Mouse (Mus musculus) hindbrain, embryonic 13.5 days (tissue): ENCODE results near the gene Gm20388. TPM values are rescaled to one million over a fixed set of nuclear protein-coding genes. Genes with fewer than 3 reads are reported as not detected.

ENCODE experiments used
- ATAC-seq: fragments of 200-750 bp; cut with Nextera tagmentation; 2 replicates; pipeline ENCODE4 v1.8.0; 2017; ENCODE audit warnings: moderate TSS enrichment; ENCODE audit not compliant: low FRiP score
- H3K27ac ChIP-seq: fragments of 300-500 bp; sonication (generic); 2 replicates; pipeline ENCODE4 v1.5.1; 2015; ENCODE audit warnings: inconsistent platforms, mild to moderate bottlenecking, moderate library complexity
- H3K27me3 ChIP-seq: fragments of 300-500 bp; sonication (generic); 2 replicates; pipeline ENCODE4 v1.6.1; 2015; ENCODE audit warnings: mild to moderate bottlenecking, inconsistent platforms
- H3K36me3 ChIP-seq: fragments of 300-500 bp; sonication (generic); 2 replicates; pipeline ENCODE4 v1.6.1; 2015; ENCODE audit warnings: mild to moderate bottlenecking, inconsistent platforms
- H3K4me1 ChIP-seq: fragments of 300-500 bp; sonication (generic); replicated peaks from 2 replicates; pipeline ENCODE4 v1.6.1; 2015; ENCODE audit warnings: inconsistent platforms
- H3K4me2 ChIP-seq: fragments of 300-500 bp; sonication (generic); 2 replicates; pipeline ENCODE4 v1.6.1; 2015; ENCODE audit warnings: inconsistent platforms, mild to moderate bottlenecking, moderate library complexity
- H3K4me3 ChIP-seq: fragments of 300-500 bp; sonication (generic); 2 replicates; pipeline ENCODE4 v1.5.1; 2015; ENCODE audit warnings: mild to moderate bottlenecking, inconsistent platforms
- H3K9ac ChIP-seq: fragments of 300-500 bp; sonication (generic); 2 replicates; pipeline ENCODE4 v1.6.1; 2015; ENCODE audit warnings: mild to moderate bottlenecking, inconsistent platforms
- H3K9me3 ChIP-seq: fragments of 300-500 bp; sonication (generic); 2 replicates; pipeline ENCODE4 v1.6.1; 2016; ENCODE audit warnings: inconsistent platforms
- WGBS: fragments of 180-500 bp; shearing (Covaris S2); methylation state at CpG from one replicate; pipeline ENCODE4 v1.1.7; 2015; 5-methylcytosine and 5-hydroxymethylcytosine counted together
- polyA plus RNA-seq: library from polyadenylated mRNA; unstranded; fragments of >200 nt; fragmentation: Nextera tagmentation; extraction: Ambion mirVana; gene quantifications from 2 replicates; pipeline ENCODE4 v1.2.1, GENCODE M21; 2015

The Gm20388 gene
- polyA plus RNA-seq, 1 experiment from 2014 or later: 1.9 TPM

DNA sequence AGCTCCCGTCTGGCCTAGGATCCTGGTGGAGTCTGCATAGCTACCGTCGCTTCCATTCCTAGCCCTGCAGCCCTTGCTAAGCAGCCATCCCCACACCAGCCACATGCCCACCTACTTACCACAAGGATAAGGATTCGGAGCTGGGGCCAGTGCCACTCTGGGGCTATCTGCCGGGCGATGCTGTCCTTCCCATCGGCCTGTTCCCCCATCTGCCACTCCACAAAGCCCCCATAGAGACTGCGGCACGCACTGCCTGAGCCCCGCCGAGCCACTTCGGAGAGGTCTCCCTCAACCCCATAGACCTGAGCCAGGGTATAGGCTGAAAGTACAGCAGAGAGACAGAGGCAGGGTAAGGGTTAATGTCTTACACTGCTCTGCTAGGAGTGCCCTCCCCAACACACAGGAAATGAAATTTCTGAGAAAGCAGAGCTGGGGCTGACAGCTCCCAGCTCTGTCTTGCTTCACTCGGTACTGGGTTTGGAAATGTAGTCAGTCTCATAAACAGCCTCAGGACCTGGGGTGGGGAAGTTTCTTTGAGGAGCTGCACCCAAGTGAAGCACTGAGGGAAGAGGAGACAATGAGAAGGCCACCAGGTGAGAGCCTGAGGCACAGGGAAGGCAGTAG lies 2527.2 kb downstream of the Gm20388 start:
- H3K4me1 ChIP-seq: peaks cover 19% of the 10 kb centered on the region
- no peak overlapping the region for H3K4me2 ChIP-seq
- no peak for ATAC-seq
- H3K27me3 ChIP-seq: peaks cover 6% of the 10 kb centered on the region
- H3K36me3 ChIP-seq: peaks cover 68% of the 10 kb centered on the region
- H3K9me3 ChIP-seq: no peaks in the 10 kb centered on the region; the same call in 1 of the 2 replicates
- 92% methylated on average over 13 of the region's 13 CpGs for WGBS
- H3K27ac ChIP-seq: no peak overlapping the region
- no peak overlapping the region for H3K9ac ChIP-seq
- no peak overlapping the region for H3K4me3 ChIP-seq

DNA sequence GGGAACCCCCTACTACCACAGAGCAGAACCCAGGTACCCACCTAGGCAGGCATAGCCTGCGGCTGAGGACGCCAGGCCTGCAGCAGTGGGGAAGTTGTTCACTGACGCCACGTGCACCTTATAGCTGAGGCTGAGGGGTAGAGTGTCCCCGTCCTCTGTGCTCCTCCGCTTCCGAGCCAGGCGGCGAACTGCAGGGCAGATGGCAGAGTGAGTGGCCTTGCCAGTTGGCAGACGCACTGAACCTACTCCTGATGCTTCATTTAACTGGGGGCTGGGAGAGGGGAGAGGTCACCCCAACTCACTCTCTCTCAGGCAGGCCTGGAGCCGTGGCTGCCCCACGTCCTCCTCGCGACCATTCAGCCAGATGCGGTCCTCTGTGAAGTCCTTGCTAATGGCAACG lies 2528.7 kb downstream of the Gm20388 start:
- Histone ChIP-seq H3K36me3 (peaks cover 56% of the 10 kb centered on the region), H3K4me1 (peaks cover 18% of the 10 kb centered on the region), H3K4me3 (no peak overlapping the region), H3K9ac (no peak overlapping the region), H3K4me2 (no peak overlapping the region), H3K27me3 (no peaks in the 10 kb centered on the region), H3K27ac (no peak overlapping the region), H3K9me3 (no peaks in the 10 kb centered on the region; the same call in 1 of the 2 replicates)
- no peak for ATAC-seq
- 96% methylated on average over 16 of the region's 16 CpGs for WGBS

DNA sequence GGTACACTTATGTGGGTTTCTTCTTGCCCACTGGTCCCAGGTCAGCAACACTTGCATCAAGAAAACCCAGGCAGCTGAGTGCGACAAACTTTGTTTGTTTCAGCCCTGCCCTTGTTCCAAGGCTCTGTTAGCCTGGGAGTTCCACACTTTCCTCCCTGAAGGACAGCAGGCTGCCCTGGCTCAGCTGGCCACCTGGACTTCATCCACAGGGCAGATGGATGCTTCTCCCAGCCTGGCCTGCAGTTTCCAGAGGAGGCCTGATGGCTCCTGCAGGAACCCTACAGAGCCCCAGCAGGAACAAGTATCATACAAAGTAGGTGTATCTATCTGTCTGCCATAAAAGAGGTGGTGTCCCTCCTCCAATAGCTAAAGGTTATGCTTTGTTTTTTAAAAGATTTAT lies 2530.7 kb downstream of the Gm20388 start:
- 95% methylated on average over 1 of the region's 1 CpGs for WGBS
- Histone ChIP-seq H3K27me3 (no peaks in the 10 kb centered on the region), H3K9ac (no peak overlapping the region), H3K4me2 (no peak overlapping the region), H3K27ac (no peak overlapping the region), H3K9me3 (no peaks in the 10 kb centered on the region), H3K4me3 (no peak overlapping the region), H3K36me3 (peaks cover 37% of the 10 kb centered on the region), H3K4me1 (peaks cover 38% of the 10 kb centered on the region)
- ATAC-seq: no peak

DNA sequence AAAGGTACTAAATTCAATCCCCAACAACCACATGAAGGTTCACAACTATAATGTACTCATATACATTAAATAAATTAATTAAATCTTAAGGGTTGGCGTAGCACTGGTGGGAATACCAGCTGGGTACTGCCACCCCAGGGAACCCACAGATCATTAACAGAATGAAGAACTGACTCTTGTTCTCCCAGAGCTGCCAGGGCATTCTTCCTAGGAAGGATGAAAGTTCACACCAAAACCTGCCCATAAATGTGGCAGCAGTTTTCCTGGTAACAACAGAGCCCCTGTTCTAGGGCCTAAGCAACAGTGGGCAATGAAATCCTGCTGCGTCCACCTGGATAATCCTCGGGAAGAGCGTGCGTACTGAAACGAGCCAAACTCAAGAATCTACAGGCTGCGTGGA lies 2531.7 kb downstream of the Gm20388 start:
- Histone ChIP-seq H3K27me3 (no peaks in the 10 kb centered on the region), H3K36me3 (peaks cover 26% of the 10 kb centered on the region), H3K9me3 (no peaks in the 10 kb centered on the region), H3K4me1 (peaks cover 41% of the 10 kb centered on the region), H3K27ac (peak overlapping the region; percentile 98), H3K9ac (peak overlapping the region; percentile 87), H3K4me3 (peak overlapping the region; percentile 71), H3K4me2 (peak overlapping the region; percentile 95)
- ATAC-seq: no peak
- 24% methylated on average over 7 of the region's 7 CpGs for WGBS

DNA sequence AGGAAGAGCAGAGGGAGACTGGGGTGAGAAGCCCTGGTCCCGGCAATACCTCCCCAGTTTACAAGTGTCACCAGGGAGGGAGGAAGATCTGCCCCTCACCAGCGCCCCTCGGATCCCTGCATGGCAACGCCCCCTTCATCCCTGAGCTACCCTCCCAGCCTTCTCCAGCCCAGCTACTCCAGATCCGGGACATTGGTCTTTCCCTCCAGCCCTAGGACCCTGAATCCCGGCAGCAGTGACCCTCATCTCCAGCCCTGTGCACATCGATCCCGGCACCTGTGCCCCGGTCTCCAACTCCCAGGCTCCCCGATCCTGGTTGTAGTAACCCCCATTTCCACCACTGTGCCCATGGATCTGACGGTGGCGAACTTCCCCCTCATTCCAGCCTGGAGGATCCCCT lies 2532.1 kb downstream of the Gm20388 start:
- H3K27ac ChIP-seq: peak overlapping the region; percentile 98
- no peaks in the 10 kb centered on the region for H3K9me3 ChIP-seq
- peaks cover 22% of the 10 kb centered on the region for H3K36me3 ChIP-seq
- under 1% methylated on average over 12 of the region's 12 CpGs for WGBS
- ATAC-seq: no peak; the same call in 1 of the 2 replicates
- H3K4me3 ChIP-seq: peak overlapping the region; percentile 71
- peak overlapping the region; percentile 87 for H3K9ac ChIP-seq
- peak overlapping the region; percentile 95 for H3K4me2 ChIP-seq
- no peaks in the 10 kb centered on the region for H3K27me3 ChIP-seq
- peaks cover 41% of the 10 kb centered on the region for H3K4me1 ChIP-seq

DNA sequence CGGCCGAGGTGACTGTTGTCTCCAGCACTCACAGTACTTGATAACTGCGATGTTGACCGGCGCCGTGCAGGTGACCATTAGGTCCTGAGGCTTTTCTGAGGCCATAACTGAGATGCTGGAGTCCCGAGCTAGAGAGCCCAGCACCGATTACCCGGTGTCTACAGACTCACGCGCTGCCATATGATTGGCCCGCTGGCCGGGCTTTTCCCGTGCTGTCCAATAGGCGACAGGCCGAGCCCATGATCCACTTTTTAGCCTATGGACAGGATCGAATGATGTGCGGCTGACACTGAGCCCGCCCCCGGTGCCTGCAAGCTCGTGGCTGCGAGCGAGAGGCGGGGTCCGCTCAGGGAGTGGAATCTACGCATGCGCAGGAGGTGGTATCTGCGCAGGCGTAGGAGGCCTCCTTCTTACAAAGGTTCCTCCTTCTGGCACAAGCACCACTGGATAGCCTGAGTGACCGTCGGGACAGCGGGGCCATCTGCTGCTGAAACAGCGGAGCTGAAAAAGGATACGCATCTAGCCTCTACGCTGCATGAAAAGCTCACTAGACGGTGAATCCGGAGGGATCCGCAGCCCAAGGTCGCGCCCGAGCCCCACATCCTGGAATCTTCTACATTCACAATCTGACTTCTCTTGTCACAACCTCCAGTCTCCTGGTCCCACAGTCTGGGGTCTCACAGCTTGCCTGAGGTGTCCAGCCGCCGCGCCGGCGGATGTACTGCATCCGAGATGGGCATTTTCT lies 2532.8 kb downstream of the Gm20388 start, which contains the start of gene Mvd:
Gene Mvd, minus strand, starts transcription at position 161 of the 745 bp plus-strand sequence.
- 0% methylated on average over 47 of the region's 47 CpGs for WGBS
- peaks cover 41% of the 10 kb centered on the region for H3K4me1 ChIP-seq
- ATAC-seq: peak; percentile 98
- H3K4me3 ChIP-seq: peak within 1 kb of the TSS; percentile 71
- no peaks in the 10 kb centered on the region for H3K9me3 ChIP-seq
- H3K27ac ChIP-seq: peak within 1 kb of the TSS; percentile 98
- H3K36me3 ChIP-seq: peaks cover 15% of the 10 kb centered on the region
- H3K27me3 ChIP-seq: no peaks in the 10 kb centered on the region
- peak within 1 kb of the TSS; percentile 95 for H3K4me2 ChIP-seq
- H3K9ac ChIP-seq: peak within 1 kb of the TSS; percentile 89

DNA sequence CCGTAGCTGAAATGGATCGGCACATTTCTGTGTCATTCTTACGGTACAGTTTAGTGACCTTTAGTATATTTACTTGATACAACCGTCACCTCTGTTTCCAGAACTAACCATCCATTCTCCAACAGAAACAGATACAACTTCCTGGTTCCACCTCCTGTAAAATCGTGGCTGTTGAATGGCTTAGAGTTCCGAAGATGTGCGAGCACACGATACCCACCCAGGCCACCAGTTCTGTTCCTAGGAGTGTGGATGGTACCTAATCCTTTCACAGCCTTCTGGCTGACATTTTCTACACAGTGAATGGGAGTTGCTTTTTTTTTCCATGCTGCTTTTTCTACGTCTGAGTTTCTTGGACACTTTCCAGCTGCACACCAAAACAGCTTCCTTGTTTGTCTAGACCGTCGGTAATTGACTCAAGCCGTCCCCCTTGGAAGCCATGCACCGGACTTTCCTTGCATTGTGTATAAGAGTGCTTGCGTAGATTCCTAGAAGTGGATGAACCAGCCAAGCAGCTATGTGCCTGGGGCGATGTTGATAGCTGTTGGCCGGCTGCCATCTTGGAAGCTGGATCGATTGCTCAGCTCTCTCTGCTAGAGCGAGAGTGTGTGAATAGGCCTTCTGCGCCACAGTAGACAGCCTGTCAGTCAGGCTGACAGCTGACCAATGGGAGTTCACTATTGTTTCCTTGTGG lies 2533.6 kb downstream of the Gm20388 start:
- peak overlapping the region; percentile 71 for H3K4me3 ChIP-seq
- ATAC-seq: peak; percentile 33

DNA sequence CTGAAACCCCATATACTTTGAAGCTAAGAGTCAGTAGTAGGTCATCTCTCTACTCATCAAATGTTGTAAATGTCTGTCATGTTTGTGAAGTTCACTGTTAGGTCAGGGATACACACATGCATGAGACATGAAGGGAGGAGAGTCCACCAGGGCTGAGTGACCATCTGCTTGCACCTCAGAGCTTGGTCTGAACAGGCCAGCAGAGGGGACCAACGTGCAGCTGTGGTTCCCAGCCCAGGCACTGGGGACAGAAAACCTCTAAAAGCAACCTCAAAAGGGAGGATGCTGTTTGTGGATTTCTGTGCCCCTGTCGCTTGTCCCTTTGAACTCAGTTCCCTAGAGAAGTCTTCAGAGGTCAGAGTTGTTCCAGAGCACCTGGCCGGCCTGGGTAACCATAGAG lies 2534.6 kb downstream of the Gm20388 start:
- Histone ChIP-seq H3K9ac (peak overlapping the region; percentile 89; the same call in 1 of the 2 replicates), H3K36me3 (no peaks in the 10 kb centered on the region), H3K27me3 (0 out of 2 replicates have a peak, but pooled peaks cover 3% of the 10 kb centered on the region), H3K4me1 (peaks cover 41% of the 10 kb centered on the region), H3K27ac (peak overlapping the region; percentile 98), H3K9me3 (no peaks in the 10 kb centered on the region), H3K4me2 (peak overlapping the region; percentile 95), H3K4me3 (peak overlapping the region; percentile 71)
- no peak for ATAC-seq
- 61% methylated on average over 3 of the region's 3 CpGs for WGBS

More for the DNA sequence above, 2533.6 kb downstream of the Gm20388 start:
- H3K9me3 ChIP-seq: no peaks in the 10 kb centered on the region
- H3K36me3 ChIP-seq: peaks cover 9% of the 10 kb centered on the region
- H3K27ac ChIP-seq: peak overlapping the region; percentile 98
- H3K4me2 ChIP-seq: peak overlapping the region; percentile 95
- H3K4me1 ChIP-seq: peaks cover 41% of the 10 kb centered on the region
- WGBS: 17% methylated on average over 19 of the region's 19 CpGs
- peak overlapping the region; percentile 89 for H3K9ac ChIP-seq
- H3K27me3 ChIP-seq: no peaks in the 10 kb centered on the region

DNA sequence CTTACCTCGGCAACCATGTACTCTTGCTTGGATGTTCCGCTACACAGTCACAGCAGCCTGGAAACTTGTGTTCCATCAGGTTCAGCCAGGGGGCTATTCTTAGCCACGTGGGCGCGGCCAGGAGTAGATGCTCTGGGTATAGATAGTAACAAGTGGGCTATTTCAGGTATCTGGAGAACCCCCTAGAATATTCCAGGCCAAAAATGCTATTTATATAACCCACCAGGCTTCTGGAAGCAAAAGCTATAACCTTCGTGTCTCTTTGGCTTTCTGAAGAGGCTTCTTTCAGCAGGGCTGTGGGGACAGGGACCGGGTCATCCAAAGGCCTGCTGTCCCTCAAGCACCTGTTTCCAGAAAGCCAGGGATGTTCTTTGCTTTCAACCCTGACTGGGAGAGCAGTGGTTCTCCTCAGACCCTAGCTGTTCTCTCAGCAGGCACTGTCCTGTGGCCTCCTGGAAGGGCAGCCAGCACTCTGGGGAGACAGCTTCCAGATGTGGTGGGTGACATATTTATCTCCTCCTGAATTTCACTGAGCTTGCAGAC lies 2540.6 kb downstream of the Gm20388 start:
- no peak overlapping the region for H3K4me3 ChIP-seq
- peaks cover 15% of the 10 kb centered on the region; the same call in 1 of the 2 replicates for H3K27me3 ChIP-seq
- H3K4me1 ChIP-seq: peaks cover 4% of the 10 kb centered on the region; the same call in 1 of the 2 replicates
- WGBS: 85% methylated on average over 7 of the region's 7 CpGs
- H3K27ac ChIP-seq: no peak overlapping the region
- no peaks in the 10 kb centered on the region for H3K9me3 ChIP-seq
- no peak overlapping the region for H3K4me2 ChIP-seq
- no peaks in the 10 kb centered on the region for H3K36me3 ChIP-seq
- H3K9ac ChIP-seq: no peak overlapping the region
- no peak for ATAC-seq

DNA sequence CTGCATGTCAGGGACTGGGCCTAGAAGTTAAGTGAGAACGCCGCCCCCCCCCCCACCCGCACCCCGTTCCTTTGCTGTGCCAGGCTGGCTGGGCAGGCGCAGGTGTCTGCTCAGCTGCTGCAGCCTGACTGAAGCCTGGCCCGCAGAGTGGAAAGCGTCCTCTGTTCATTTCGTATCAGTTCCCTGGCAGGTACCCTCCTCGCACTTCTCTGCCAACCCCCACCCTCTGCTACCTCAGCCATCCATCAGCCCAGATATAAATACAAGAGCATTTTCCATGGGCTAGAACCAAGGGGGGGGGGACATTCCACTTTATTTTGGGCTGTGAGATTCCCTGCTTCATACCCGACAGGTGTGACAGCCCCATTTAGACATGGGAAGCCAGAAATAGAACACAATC lies 2541.5 kb downstream of the Gm20388 start:
- ATAC-seq: no peak
- Histone ChIP-seq H3K27ac (no peak overlapping the region), H3K9me3 (no peaks in the 10 kb centered on the region), H3K4me1 (no peaks in the 10 kb centered on the region), H3K4me2 (no peak overlapping the region), H3K27me3 (peaks cover 25% of the 10 kb centered on the region), H3K36me3 (no peaks in the 10 kb centered on the region), H3K4me3 (no peak overlapping the region), H3K9ac (no peak overlapping the region)
- 89% methylated on average over 10 of the region's 10 CpGs for WGBS

DNA sequence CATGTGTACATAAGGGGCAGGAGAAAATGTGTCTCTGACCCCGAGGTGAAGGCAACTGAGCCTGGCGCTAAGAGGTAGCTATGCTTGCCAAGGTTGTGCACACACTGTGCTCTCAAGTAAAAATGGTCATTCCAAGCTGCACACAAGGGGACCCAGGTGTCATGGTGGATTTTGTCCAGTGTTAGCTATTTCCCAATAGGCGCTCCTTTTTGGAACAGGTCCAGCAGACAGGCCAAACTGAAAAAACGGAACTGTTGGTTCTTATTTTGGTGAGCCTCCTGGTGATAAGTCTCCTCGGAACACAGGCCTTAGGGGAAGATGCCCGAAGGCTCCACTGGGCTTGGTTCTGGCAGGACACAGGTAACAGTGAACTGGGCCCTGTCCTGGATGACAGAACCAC lies 2543.8 kb downstream of the Gm20388 start:
- ATAC-seq: no peak
- WGBS: 84% methylated on average over 6 of the region's 6 CpGs

DNA sequence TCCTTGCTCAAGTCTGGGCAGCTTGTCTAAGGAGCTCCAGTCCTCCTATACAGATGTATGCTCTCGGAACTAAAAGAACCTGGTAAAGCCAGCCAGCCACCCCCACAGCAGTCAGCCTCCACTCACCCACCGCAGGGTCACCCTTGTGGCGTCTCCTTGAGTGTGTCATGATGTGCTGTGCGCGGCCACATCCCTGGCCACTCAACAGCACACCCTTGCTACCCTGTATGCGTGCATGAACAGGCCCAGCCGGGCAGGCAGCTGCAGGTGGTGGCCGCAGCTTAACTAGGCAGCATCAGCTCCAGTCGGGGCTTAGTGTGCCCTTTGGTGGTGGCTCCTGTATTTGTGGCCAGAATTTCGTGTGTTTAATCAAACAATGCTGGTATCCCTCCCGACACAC lies 2546.5 kb downstream of the Gm20388 start:
- Histone ChIP-seq H3K36me3 (no peaks in the 10 kb centered on the region), H3K27ac (no peak overlapping the region), H3K9ac (no peak overlapping the region), H3K9me3 (no peaks in the 10 kb centered on the region), H3K27me3 (peaks cover 71% of the 10 kb centered on the region), H3K4me2 (no peak overlapping the region), H3K4me3 (no peak overlapping the region), H3K4me1 (peaks cover 15% of the 10 kb centered on the region)
- 81% methylated on average over 11 of the region's 11 CpGs for WGBS
- no peak for ATAC-seq

More for the DNA sequence above, 2543.8 kb downstream of the Gm20388 start:
- Histone ChIP-seq H3K9ac (no peak overlapping the region), H3K27me3 (peaks cover 46% of the 10 kb centered on the region), H3K9me3 (no peaks in the 10 kb centered on the region), H3K4me1 (no peaks in the 10 kb centered on the region), H3K27ac (no peak overlapping the region), H3K4me2 (no peak overlapping the region), H3K36me3 (no peaks in the 10 kb centered on the region), H3K4me3 (no peak overlapping the region)
